Mouse (Mus musculus) hindbrain, embryonic 11.5 days (tissue): ENCODE measurements around the gene Arvcf. TPM values are rescaled to one million over a fixed set of nuclear protein-coding genes. Genes with fewer than 3 reads are reported as not detected.

Experiments
- ATAC-seq: fragments of 200-750 bp; cut with Nextera tagmentation; 2 replicates; pipeline ENCODE4 v1.8.0; 2017; ENCODE audit warnings: mild to moderate bottlenecking, moderate TSS enrichment, moderate library complexity; ENCODE audit not compliant: low FRiP score
- DNase-seq: peaks from one replicate; pipeline ENCODE4 v3.0.0-alpha.2; 2015; ENCODE audit warnings: low spot score
- H3K27ac ChIP-seq: fragments of 300-500 bp; sonication (generic); 2 replicates; pipeline ENCODE4 v1.5.1; 2014; ENCODE audit warnings: mild to moderate bottlenecking, low read depth, low read length
- H3K27me3 ChIP-seq: fragments of 300-500 bp; sonication (generic); 2 replicates; pipeline ENCODE4 v1.6.1; 2014; ENCODE audit warnings: mild to moderate bottlenecking, low read length, moderate library complexity, mixed read lengths; ENCODE audit not compliant: control insufficient read depth, insufficient read depth
- H3K36me3 ChIP-seq: fragments of 300-500 bp; sonication (generic); 2 replicates; pipeline ENCODE4 v1.6.1; 2014; ENCODE audit warnings: mild to moderate bottlenecking, low read length, moderate library complexity, mixed read lengths; ENCODE audit not compliant: control insufficient read depth, insufficient read depth
- H3K4me1 ChIP-seq: fragments of 300-500 bp; sonication (generic); replicated peaks from 2 replicates; pipeline ENCODE4 v1.6.1; 2014; ENCODE audit warnings: low read length, mixed read lengths; ENCODE audit not compliant: control insufficient read depth, insufficient read depth
- H3K4me2 ChIP-seq: fragments of 300-500 bp; sonication (generic); replicated peaks from 2 replicates; pipeline ENCODE4 v1.6.1; 2014; ENCODE audit warnings: mild to moderate bottlenecking, low read depth, low read length
- H3K4me3 ChIP-seq: fragments of 300-500 bp; sonication (generic); 2 replicates; pipeline ENCODE4 v1.5.1; 2014; ENCODE audit warnings: low read depth, low read length
- H3K9ac ChIP-seq: fragments of 300-500 bp; sonication (generic); 2 replicates; pipeline ENCODE4 v1.6.1; 2014; ENCODE audit warnings: low read depth, low read length
- H3K9me3 ChIP-seq: fragments of 300-500 bp; sonication (generic); 2 replicates; pipeline ENCODE4 v1.6.1; 2016; ENCODE audit warnings: low read length; ENCODE audit not compliant: control insufficient read depth
- WGBS: fragments of 180-500 bp; shearing (Covaris S2); extraction: QIAGEN DNeasy Blood & Tissue Kit; methylation state at CpG from one replicate; pipeline ENCODE4 v1.1.7; 2014; 5-methylcytosine and 5-hydroxymethylcytosine counted together
- polyA plus RNA-seq: library from polyadenylated mRNA; unstranded; fragments of >200 nt; fragmentation: Nextera tagmentation; extraction: Ambion mirVana; gene quantifications from 2 replicates; pipeline ENCODE4 v1.2.1, GENCODE M21; 2014

The Arvcf gene
- polyA plus RNA-seq, 1 experiment from 2014 or later: 62.0 TPM

- Histone ChIP-seq H3K27ac (no peak overlapping the region; the same call in 1 of the 2 replicates), H3K27me3 (no peaks in the 10 kb centered on the region), H3K4me3 (peak overlapping the region; percentile 85), H3K9me3 (no peaks in the 10 kb centered on the region), H3K9ac (peak overlapping the region; percentile 83), H3K4me2 (peak overlapping the region; percentile 95), H3K4me1 (peaks cover 2% of the 10 kb centered on the region; the same call in 1 of the 2 replicates), H3K36me3 (no peaks in the 10 kb centered on the region)
- WGBS: under 1% methylated on average over 24 of the region's 28 CpGs
- DNase-seq (peak; percentile 71), ATAC-seq (no peak)
Measured at GRCm38 (mm10) chr16:18348601-18349175, 706 bp downstream of the Arvcf start.

GRCm38 (mm10) chr16:18349761-18350325, 1.9 kb downstream of the Arvcf start:
- WGBS: 76% methylated on average over 12 of the region's 12 CpGs
- Histone ChIP-seq H3K36me3 (no peaks in the 10 kb centered on the region), H3K9ac (no peak overlapping the region), H3K4me3 (no peak overlapping the region), H3K27me3 (no peaks in the 10 kb centered on the region), H3K9me3 (no peaks in the 10 kb centered on the region), H3K27ac (no peak overlapping the region), H3K4me2 (no peak overlapping the region), H3K4me1 (no peaks in the 10 kb centered on the region)
- ATAC-seq (no peak), DNase-seq (no peak)

DNA sequence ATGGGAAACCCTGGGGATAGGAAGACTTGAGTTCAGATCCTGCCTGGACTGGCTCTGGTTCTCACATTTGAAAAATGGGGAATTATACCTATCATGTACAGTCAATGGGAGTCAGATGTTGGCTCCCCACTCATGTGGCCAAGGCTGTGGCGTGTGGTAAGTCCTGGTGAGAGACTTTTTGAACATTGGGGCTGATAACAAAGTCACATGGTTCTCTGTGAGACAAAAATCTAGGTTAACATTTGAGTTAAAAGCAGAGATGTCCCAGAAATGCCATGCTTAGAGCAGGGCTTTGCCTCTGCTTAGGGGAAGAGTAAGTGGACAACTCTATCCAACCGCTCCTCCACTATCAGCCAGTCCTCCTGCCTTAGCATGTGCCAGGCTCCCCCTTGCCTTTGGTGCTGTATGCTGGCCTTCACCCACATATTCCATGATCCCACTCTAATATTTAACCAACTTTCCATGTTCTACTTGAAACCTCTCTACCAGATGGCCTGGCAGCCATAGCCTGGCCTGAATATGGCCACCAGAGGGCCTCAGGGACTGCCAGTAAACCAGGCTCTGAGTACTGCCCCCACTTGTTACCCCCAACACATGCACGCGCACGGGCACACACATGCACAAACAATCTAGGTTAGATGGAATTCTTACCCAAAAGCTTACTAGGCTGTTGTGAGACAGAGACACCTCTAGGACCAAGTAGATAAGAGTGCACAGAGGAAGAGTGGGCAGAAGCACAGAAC, 3.5 kb downstream of the Arvcf start:
- Histone ChIP-seq H3K9me3 (no peaks in the 10 kb centered on the region), H3K4me3 (no peak overlapping the region), H3K4me1 (no peaks in the 10 kb centered on the region), H3K9ac (no peak overlapping the region), H3K4me2 (no peak overlapping the region), H3K36me3 (no peaks in the 10 kb centered on the region), H3K27ac (no peak overlapping the region), H3K27me3 (no peaks in the 10 kb centered on the region)
- DNase-seq (peak; percentile 56), ATAC-seq (no peak)
- 55% methylated on average over 5 of the region's 5 CpGs for WGBS

- no peaks in the 10 kb centered on the region for H3K9me3 ChIP-seq
Measured at GRCm38 (mm10) chr16:18353106-18353505, 5.1 kb downstream of the Arvcf start.

DNA sequence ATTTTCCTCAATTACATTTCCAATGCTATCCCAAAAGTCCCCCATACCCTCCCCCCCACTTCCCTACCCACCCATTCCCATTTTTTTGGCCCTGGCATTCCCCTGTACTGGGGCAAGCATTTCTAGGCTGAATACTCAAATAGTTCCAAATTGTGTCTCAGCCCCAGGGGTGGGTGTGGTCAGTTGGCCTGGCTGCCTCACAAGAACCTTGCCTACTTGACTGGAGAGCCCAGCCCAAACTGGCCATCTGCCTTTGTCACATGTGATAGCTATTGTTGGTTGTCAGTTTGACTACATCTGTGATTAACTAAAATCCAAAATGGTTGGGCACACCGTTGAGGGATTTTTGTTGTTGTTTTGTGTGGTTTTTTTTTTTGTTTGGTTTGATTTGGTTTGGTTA, 9.0 kb downstream of the Arvcf start:
- WGBS: 88% methylated on average over 1 of the region's 1 CpGs
- Histone ChIP-seq H3K4me1 (no peaks in the 10 kb centered on the region), H3K36me3 (no peaks in the 10 kb centered on the region), H3K27me3 (no peaks in the 10 kb centered on the region), H3K9ac (no peak overlapping the region), H3K9me3 (no peaks in the 10 kb centered on the region), H3K4me3 (no peak overlapping the region), H3K27ac (no peak overlapping the region), H3K4me2 (no peak overlapping the region)
- DNase-seq: no peak
- ATAC-seq: no peak

More at GRCm38 (mm10) chr16:18353106-18353505, 5.1 kb downstream of the Arvcf start:
- no peaks in the 10 kb centered on the region for H3K4me1 ChIP-seq
- ATAC-seq: no peak
- DNase-seq: no peak
- WGBS: 84% methylated on average over 1 of the region's 1 CpGs
- no peak overlapping the region for H3K4me2 ChIP-seq
- no peaks in the 10 kb centered on the region for H3K36me3 ChIP-seq
- no peak overlapping the region for H3K9ac ChIP-seq
- no peaks in the 10 kb centered on the region for H3K27me3 ChIP-seq
- H3K27ac ChIP-seq: no peak overlapping the region
- no peak overlapping the region for H3K4me3 ChIP-seq

- H3K27me3 ChIP-seq: no peaks in the 10 kb centered on the region
- DNase-seq (no peak), ATAC-seq (no peak)
- no peaks in the 10 kb centered on the region for H3K36me3 ChIP-seq
- 83% methylated on average over 6 of the region's 6 CpGs for WGBS
- no peak overlapping the region for H3K4me2 ChIP-seq
- no peak overlapping the region for H3K9ac ChIP-seq
- H3K27ac ChIP-seq: no peak overlapping the region
- H3K4me1 ChIP-seq: no peaks in the 10 kb centered on the region
- no peaks in the 10 kb centered on the region for H3K9me3 ChIP-seq
- no peak overlapping the region for H3K4me3 ChIP-seq
Measured at GRCm38 (mm10) chr16:18357977-18358376, 10.0 kb downstream of the Arvcf start.

DNA sequence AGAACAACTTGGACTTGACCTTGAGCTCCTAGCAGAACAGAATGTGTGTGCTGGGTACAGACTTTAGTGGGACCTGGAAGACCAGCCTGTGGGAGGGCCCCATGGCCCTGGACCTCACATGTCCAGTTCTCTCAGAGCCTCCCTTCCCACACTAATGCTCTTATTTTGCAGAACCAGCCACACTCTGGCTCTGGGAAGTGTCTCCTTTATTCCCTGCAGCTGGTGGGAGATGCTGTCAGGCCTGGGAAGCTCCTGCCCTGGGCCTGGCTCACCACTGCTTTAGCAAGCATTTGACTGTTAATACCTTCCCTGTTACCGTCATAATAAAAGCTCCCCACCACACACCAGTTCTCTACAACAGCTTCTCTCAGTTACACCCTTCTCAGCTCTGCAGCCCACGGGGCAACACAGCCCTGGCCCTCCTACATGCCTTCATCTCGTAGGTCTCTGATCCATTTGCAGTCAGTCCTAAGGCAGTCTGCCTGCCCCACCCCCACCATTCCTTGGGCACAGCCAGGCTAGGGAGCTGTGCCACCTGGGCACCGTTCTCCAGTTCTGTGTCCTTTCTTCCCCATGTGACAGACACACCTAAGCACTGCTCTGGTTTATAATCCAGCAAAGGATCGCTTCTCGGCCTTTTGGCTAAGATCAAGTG, 12.3 kb downstream of the Arvcf start:
- Histone ChIP-seq H3K4me1 (no peaks in the 10 kb centered on the region), H3K4me3 (no peak overlapping the region), H3K9me3 (no peaks in the 10 kb centered on the region), H3K27ac (no peak overlapping the region), H3K9ac (no peak overlapping the region), H3K36me3 (no peaks in the 10 kb centered on the region), H3K4me2 (no peak overlapping the region), H3K27me3 (no peaks in the 10 kb centered on the region)
- 75% methylated on average over 6 of the region's 6 CpGs for WGBS
- DNase-seq: no peak
- ATAC-seq: no peak

DNA sequence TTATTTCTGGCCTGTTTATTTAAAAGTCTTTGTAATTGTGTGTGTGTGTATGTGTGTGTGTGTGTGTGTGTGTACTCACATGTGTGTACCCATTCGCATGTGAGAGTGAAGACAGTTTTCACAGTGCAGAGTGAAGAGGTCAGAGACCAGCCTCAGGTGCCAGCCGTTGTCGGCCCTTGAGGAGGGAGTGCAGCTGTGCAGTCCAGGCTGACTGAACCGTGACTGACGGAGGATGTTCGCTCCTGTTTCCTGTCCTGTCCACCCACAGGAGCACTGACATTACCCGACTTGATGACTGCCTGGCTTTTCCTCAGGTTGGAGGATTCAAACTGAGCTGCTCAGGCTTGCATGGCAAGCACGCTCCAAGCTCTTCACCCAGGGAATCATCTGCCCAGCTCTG, 15.0 kb downstream of the Arvcf start:
- H3K9me3 ChIP-seq: no peaks in the 10 kb centered on the region
- H3K4me1 ChIP-seq: no peaks in the 10 kb centered on the region
- DNase-seq (no peak), ATAC-seq (no peak)
- no peaks in the 10 kb centered on the region for H3K36me3 ChIP-seq
- no peaks in the 10 kb centered on the region for H3K27me3 ChIP-seq
- H3K9ac ChIP-seq: no peak overlapping the region
- H3K4me2 ChIP-seq: no peak overlapping the region
- WGBS: 79% methylated on average over 8 of the region's 8 CpGs
- no peak overlapping the region for H3K4me3 ChIP-seq
- H3K27ac ChIP-seq: no peak overlapping the region
